ENCODE assay signal across 17 mouse cellular contexts in genomic region chr5:41994307-41994706, GRCm38 (mm10).
DNase-seq lines count a peak whose midpoint lies in the region; ATAC-seq and TF ChIP-seq lines count a peak whose summit lies in the region.
"Had no signal": no experiment of that assay in that cellular context is flagged by ENCODE, and none has a peak within 500 bp of the region (broad histone marks: within the 10 kb centered on the region; RNA-seq: fewer than 3 reads in every experiment).

No protein-coding gene starts in this region.

- in situ Hi-C loops in Patski (cut with MboI; ENCODE audit: low pct_unique_long_range_greater_than_20kb) = no loop called here

- peak; percentile 44 for DNase-seq in Patski (ENCODE audit: low read depth, low spot score)
- DNase-seq in lung, postnatal 36 days = no peak
- DNase-seq: adrenal gland, adult 2 months; adrenal gland, adult 8-10 months; adrenal gland, postnatal 10 days; adrenal gland, postnatal 14 days; adrenal gland, postnatal 25 days; adrenal gland, postnatal 36 days; B cell, adult 2 months; cerebellum, adult 11 months; cerebellum, adult 11-12 months; cerebellum, adult 18-20 months; cerebellum, adult 2 months; cerebellum, adult 8-10 months had no signal

- H3K27me3 ChIP-seq in Patski = no peaks in the 10 kb centered on the region
- H3K27me3 ChIP-seq: CH12.LX had no signal

- CTCF ChIA-PET in Patski (lab: Charles Lee) = interaction anchor here (1.0 kb wide), 1 partner anchor 106 kb away, joined by 3 read pairs; no protein-coding TSS in a partner anchor

- peak; percentile 98 for ATAC-seq in Patski
- ATAC-seq: activated CD4-positive, CD25-positive, alpha-beta regulatory T cell, adult 4 months; CD4-positive, CD25-positive, alpha-beta regulatory T cell, adult 4 months had no signal

- POLR2A ChIA-PET in Patski (lab: Charles Lee) = no interaction called here

- no peak for TF ChIP-seq CTCF in Patski (IDR thresholded peaks at IDR 0.05)
